Mouse (Mus musculus) forebrain, embryonic 13.5 days (tissue): ENCODE measurements around the gene Gm1043. TPM values are rescaled to one million over a fixed set of nuclear protein-coding genes. Genes with fewer than 3 reads are reported as not detected.

ENCODE experiments used
- ATAC-seq: fragments of 200-750 bp; cut with Nextera tagmentation; 2 replicates; pipeline ENCODE4 v1.8.0; 2017
- H3K27ac ChIP-seq: fragments of 300-500 bp; sonication (generic); 2 replicates; pipeline ENCODE4 v1.5.1; 2015; ENCODE audit warnings: inconsistent platforms, mild to moderate bottlenecking, moderate library complexity
- H3K27me3 ChIP-seq: fragments of 300-500 bp; sonication (generic); 2 replicates; pipeline ENCODE4 v1.6.1; 2015; ENCODE audit warnings: mild to moderate bottlenecking, inconsistent platforms
- H3K36me3 ChIP-seq: fragments of 300-500 bp; sonication (generic); 2 replicates; pipeline ENCODE4 v1.6.1; 2015; ENCODE audit warnings: mild to moderate bottlenecking, inconsistent platforms; ENCODE audit not compliant: poor library complexity, severe bottlenecking
- H3K4me1 ChIP-seq: fragments of 300-500 bp; sonication (generic); 2 replicates; pipeline ENCODE4 v1.6.1; 2015; ENCODE audit warnings: inconsistent platforms
- H3K4me2 ChIP-seq: fragments of 300-500 bp; sonication (generic); 2 replicates; pipeline ENCODE4 v1.6.1; 2015; ENCODE audit warnings: inconsistent platforms, mild to moderate bottlenecking, moderate library complexity
- H3K4me3 ChIP-seq: fragments of 300-500 bp; sonication (generic); 2 replicates; pipeline ENCODE4 v1.5.1; 2015; ENCODE audit warnings: mild to moderate bottlenecking, inconsistent platforms
- H3K9ac ChIP-seq: fragments of 300-500 bp; sonication (generic); 2 replicates; pipeline ENCODE4 v1.6.1; 2015; ENCODE audit warnings: mild to moderate bottlenecking, inconsistent platforms
- H3K9me3 ChIP-seq: fragments of 300-500 bp; sonication (generic); replicated peaks from 2 replicates; pipeline ENCODE4 v1.6.1; 2016; ENCODE audit warnings: inconsistent platforms
- WGBS: fragments of 180-500 bp; shearing (Covaris S2); methylation state at CpG from one replicate; pipeline ENCODE4 v1.1.7; 2015; 5-methylcytosine and 5-hydroxymethylcytosine counted together
- polyA plus RNA-seq: library from polyadenylated mRNA; unstranded; fragments of >200 nt; fragmentation: Nextera tagmentation; extraction: Ambion mirVana; gene quantifications from 2 replicates; pipeline ENCODE4 v1.2.1, GENCODE M21; 2015

Gene Gm1043
- polyA plus RNA-seq, 1 experiment from 2014 or later = 0.40 TPM

GRCm38 (mm10) chr5:37252101-37252804, 167.1 kb downstream of the Gm1043 start:
- no peak overlapping the region for H3K4me3 ChIP-seq
- H3K4me1 ChIP-seq = peaks cover 85% of the 10 kb centered on the region
- H3K9me3 ChIP-seq = no peaks in the 10 kb centered on the region
- no peak overlapping the region for H3K9ac ChIP-seq
- ATAC-seq = no peak
- no peaks in the 10 kb centered on the region for H3K27me3 ChIP-seq
- H3K36me3 ChIP-seq = peaks cover 14% of the 10 kb centered on the region; the same call in 1 of the 2 replicates
- no peak overlapping the region for H3K4me2 ChIP-seq
- 86% methylated on average over 9 of the region's 9 CpGs for WGBS
- no peak overlapping the region for H3K27ac ChIP-seq

- Histone ChIP-seq H3K27me3 (no peaks in the 10 kb centered on the region), H3K4me1 (peaks cover 85% of the 10 kb centered on the region), H3K27ac (no peak overlapping the region), H3K9ac (no peak overlapping the region), H3K36me3 (peaks cover 14% of the 10 kb centered on the region; the same call in 1 of the 2 replicates), H3K4me3 (no peak overlapping the region), H3K4me2 (no peak overlapping the region), H3K9me3 (no peaks in the 10 kb centered on the region)
- WGBS = 77% methylated on average over 4 of the region's 4 CpGs
- no peak for ATAC-seq
Measured at GRCm38 (mm10) chr5:37254523-37254922, 169.4 kb downstream of the Gm1043 start.

DNA sequence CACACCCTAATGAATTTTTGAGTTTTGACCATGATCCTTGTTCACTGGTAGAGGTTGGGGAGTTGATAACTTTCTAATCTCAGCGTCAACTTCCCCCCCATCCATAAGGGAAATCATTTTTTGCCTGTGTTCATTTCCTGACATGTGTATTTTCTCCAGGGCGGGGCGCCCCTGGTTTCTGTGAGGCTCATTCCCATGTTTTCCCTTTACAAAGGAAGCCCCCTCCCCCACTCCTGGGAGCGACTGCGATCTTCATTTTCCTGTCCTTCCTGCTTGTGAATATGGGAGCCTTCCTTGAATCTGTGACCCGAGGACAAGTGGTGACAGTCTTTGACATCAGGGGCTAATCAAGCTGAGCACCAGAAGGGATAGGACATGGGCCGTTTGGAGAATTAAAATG, 171.7 kb downstream of the Gm1043 start:
- peaks cover 77% of the 10 kb centered on the region for H3K4me1 ChIP-seq
- peaks cover 14% of the 10 kb centered on the region; the same call in 1 of the 2 replicates for H3K36me3 ChIP-seq
- H3K4me3 ChIP-seq = no peak overlapping the region
- no peaks in the 10 kb centered on the region for H3K27me3 ChIP-seq
- ATAC-seq = no peak
- 64% methylated on average over 7 of the region's 7 CpGs for WGBS
- H3K27ac ChIP-seq = no peak overlapping the region; the same call in 1 of the 2 replicates
- H3K9me3 ChIP-seq = no peaks in the 10 kb centered on the region
- H3K9ac ChIP-seq = no peak overlapping the region
- no peak overlapping the region for H3K4me2 ChIP-seq

DNA sequence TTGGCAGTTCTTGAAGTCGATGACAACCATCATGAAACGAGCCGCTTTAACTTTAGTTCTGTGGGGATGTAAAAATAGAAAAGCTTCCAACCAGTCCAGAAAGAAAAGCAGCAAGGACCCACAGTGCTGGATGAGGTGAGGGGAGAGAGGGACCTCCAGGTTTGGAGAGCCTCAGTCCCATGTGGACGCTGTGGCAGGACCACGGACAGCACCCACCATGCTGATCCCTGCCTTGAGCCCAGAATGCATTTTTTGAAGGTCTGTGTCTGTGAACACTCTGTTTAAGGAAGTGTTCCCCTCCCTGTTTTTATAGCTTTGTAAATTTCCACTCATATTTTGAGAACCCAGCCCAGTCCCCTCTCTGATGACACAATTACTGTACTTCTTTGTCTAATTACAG, 172.1 kb downstream of the Gm1043 start:
- Histone ChIP-seq H3K27me3 (no peaks in the 10 kb centered on the region), H3K27ac (no peak overlapping the region), H3K4me2 (no peak overlapping the region), H3K4me3 (no peak overlapping the region), H3K9ac (no peak overlapping the region), H3K9me3 (no peaks in the 10 kb centered on the region), H3K4me1 (peaks cover 77% of the 10 kb centered on the region), H3K36me3 (peaks cover 13% of the 10 kb centered on the region; the same call in 1 of the 2 replicates)
- 53% methylated on average over 5 of the region's 5 CpGs for WGBS
- ATAC-seq = no peak

DNA sequence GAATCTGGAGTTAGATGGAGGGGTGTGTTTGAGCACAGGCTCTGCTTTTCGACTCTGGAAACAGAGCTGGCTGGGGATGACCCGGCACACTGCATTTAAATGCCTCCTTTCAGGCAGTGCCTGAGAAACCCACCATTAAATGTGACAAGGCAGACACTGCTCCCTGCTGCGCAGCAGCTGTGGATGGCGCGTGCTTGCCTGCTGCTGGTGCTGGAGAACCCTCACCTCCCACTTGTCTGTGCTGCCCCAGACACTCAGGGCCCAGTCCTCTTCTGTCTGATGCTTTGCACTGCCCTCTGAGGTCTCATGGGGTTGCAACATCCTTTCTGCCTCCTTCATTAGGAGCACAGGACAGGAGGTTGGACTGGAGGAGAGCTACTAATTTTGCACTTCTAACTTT, 176.6 kb downstream of the Gm1043 start:
- peaks cover 53% of the 10 kb centered on the region for H3K4me1 ChIP-seq
- H3K9ac ChIP-seq = no peak overlapping the region
- no peaks in the 10 kb centered on the region for H3K9me3 ChIP-seq
- peaks cover 17% of the 10 kb centered on the region for H3K36me3 ChIP-seq
- no peak overlapping the region for H3K4me3 ChIP-seq
- peak; percentile 75 for ATAC-seq
- no peaks in the 10 kb centered on the region for H3K27me3 ChIP-seq
- H3K27ac ChIP-seq = peak overlapping the region; percentile 19
- 60% methylated on average over 5 of the region's 5 CpGs for WGBS
- no peak overlapping the region for H3K4me2 ChIP-seq

- 88% methylated on average over 6 of the region's 6 CpGs for WGBS
- Histone ChIP-seq H3K9ac (no peak overlapping the region), H3K4me1 (peaks cover 32% of the 10 kb centered on the region), H3K9me3 (no peaks in the 10 kb centered on the region), H3K4me3 (no peak overlapping the region), H3K27ac (no peak overlapping the region), H3K36me3 (peaks cover 36% of the 10 kb centered on the region), H3K27me3 (no peaks in the 10 kb centered on the region), H3K4me2 (no peak overlapping the region)
- ATAC-seq = no peak
Measured at GRCm38 (mm10) chr5:37263816-37264215, 178.6 kb downstream of the Gm1043 start.

Other genes with a start within 250 kb of the Gm1043 start
- 8.8 and 9.0 TPM in 2 replicates for gene Ppp2r2c, start 216.9 kb upstream of the Gm1043 start, polyA plus RNA-seq
- gene Wfs1, start 96.2 kb upstream of the Gm1043 start, polyA plus RNA-seq = 5.3 and 6.5 TPM in 2 replicates
- gene Crmp1, start 156.6 kb downstream of the Gm1043 start, polyA plus RNA-seq = 474 and 511 TPM in 2 replicates